Mouse (Mus musculus): Measurements from ENCODE around the gene Kctd2. TPM values are rescaled to one million over a fixed set of nuclear protein-coding genes. Genes with fewer than 3 reads are reported as not detected.
"Not testable (repeated sequence)": the region's sequence is repeated elsewhere in the genome, so short reads cannot be mapped to it uniquely, and the experiment has no call there.

The Kctd2 gene
- polyA plus RNA-seq, 1 experiment from 2014 or later, result 18.1 TPM

DNA sequence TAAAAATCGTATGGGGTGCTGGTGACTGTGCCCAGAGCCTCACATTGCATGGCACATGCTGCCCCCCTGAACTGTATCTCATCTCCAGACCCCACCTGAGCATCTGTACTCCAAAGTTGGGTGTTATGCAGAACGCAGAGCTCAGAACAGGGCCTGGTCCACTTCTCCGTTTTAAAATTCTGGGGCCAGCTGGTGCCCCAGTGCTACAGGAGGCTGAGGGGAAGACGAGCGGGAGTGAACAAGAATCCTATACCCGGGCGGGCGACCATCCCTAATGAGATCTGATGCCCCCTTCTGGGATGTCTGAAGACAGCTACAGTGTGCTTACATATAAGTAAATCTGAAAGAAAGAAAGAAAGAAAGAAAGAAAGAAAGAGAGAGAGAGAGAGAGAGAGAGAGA is 41.0 kb downstream of the Kctd2 start:
- Histone ChIP-seq H3K9ac (no peak overlapping the region), H3K27me3 (no peaks in the 10 kb centered on the region), H3K4me2 (replicated peaks) (no peak overlapping the region), H3K36me3 (no peaks in the 10 kb centered on the region), H3K4me1 (peaks cover 5% of the 10 kb centered on the region; the same call in 1 of the 2 replicates), H3K9me3 (replicated peaks) (no peaks in the 10 kb centered on the region), H3K27ac (replicated peaks) (no peak overlapping the region), H3K4me3 (replicated peaks) (no peak overlapping the region)
- 20% methylated on average over 8 of the region's 8 CpGs for WGBS
- ATAC-seq (ENCODE audit: insufficient number of reproducible peaks, low FRiP score, low TSS enrichment, low read depth), result no peak

GRCm38 (mm10) chr11:115461846-115462242 is 41.9 kb downstream of the Kctd2 start:
- H3K4me3 ChIP-seq (replicated peaks), result no peak overlapping the region
- H3K9me3 ChIP-seq (replicated peaks), result no peaks in the 10 kb centered on the region
- H3K4me1 ChIP-seq, result peaks cover 6% of the 10 kb centered on the region
- no peak overlapping the region for H3K4me2 ChIP-seq (replicated peaks)
- no peaks in the 10 kb centered on the region for H3K36me3 ChIP-seq
- no peak overlapping the region for H3K27ac ChIP-seq (replicated peaks)
- no peaks in the 10 kb centered on the region for H3K27me3 ChIP-seq
- H3K9ac ChIP-seq, result no peak overlapping the region
- 61% methylated on average over 5 of the region's 5 CpGs for WGBS
- no peak for ATAC-seq (ENCODE audit: insufficient number of reproducible peaks, low FRiP score, low TSS enrichment, low read depth)

GRCm38 (mm10) chr11:115462243-115462891 is 42.4 kb downstream of the Kctd2 start, which contains the start of gene Slc16a5:
Gene Slc16a5, plus strand, starts transcription at chr11:115462474.
- H3K36me3 ChIP-seq, result no peaks in the 10 kb centered on the region
- no peaks in the 10 kb centered on the region for H3K27me3 ChIP-seq
- ATAC-seq (ENCODE audit: insufficient number of reproducible peaks, low FRiP score, low TSS enrichment, low read depth), result no peak
- H3K9ac ChIP-seq, result no peak within 1 kb of the TSS
- H3K4me1 ChIP-seq, result peaks cover 9% of the 10 kb centered on the region
- H3K27ac ChIP-seq (replicated peaks), result no peak within 1 kb of the TSS
- no peak within 1 kb of the TSS for H3K4me2 ChIP-seq (replicated peaks)
- H3K9me3 ChIP-seq (replicated peaks), result no peaks in the 10 kb centered on the region
- WGBS, result 70% methylated on average over 16 of the region's 16 CpGs
- no peak within 1 kb of the TSS for H3K4me3 ChIP-seq (replicated peaks)

DNA sequence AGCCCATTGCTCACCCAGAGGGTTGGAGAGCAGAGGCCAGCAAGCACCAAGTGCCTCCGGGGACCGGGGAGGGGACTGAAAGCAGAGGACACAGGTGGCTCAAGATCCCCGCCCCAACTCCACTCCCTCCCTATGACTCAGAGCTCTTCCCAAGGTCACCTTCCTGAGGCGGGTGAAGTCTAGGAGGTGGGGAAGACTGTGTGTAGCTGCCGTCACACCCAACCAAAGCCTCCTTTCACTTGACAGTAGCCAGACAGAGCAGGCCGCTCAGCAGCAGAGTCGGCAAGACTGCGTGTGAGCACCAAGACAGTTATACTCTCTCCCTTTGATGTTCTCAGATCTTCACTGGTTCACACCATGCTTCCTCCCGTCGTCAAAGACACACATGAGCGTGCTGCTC is 43.5 kb downstream of the Kctd2 start:
- Histone ChIP-seq H3K9me3 (replicated peaks) (no peaks in the 10 kb centered on the region), H3K4me2 (replicated peaks) (no peak overlapping the region), H3K9ac (no peak overlapping the region), H3K27me3 (no peaks in the 10 kb centered on the region), H3K4me3 (replicated peaks) (no peak overlapping the region), H3K36me3 (no peaks in the 10 kb centered on the region), H3K4me1 (peaks cover 8% of the 10 kb centered on the region), H3K27ac (replicated peaks) (no peak overlapping the region)
- ATAC-seq (ENCODE audit: insufficient number of reproducible peaks, low FRiP score, low TSS enrichment, low read depth), result no peak
- WGBS, result 64% methylated on average over 11 of the region's 11 CpGs

DNA sequence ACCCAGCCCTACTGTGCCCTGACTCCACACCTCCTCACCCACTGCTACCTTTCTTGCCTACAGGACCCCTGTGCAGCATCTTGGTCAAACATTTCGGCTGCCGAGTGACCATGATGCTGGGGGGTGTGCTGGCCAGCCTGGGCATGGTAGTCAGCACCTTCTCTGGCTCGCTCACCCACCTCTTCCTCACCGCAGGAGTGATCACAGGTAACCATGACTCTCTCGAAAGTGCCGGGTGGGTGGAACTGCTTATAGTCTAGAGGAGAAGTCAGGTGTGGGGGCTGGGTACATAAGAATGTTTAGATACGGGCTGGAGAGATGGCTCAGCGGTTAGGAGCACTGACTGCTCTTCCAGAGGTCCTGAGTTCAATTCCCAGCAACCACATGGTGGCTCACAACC is 44.9 kb downstream of the Kctd2 start:
- no peak for ATAC-seq (ENCODE audit: insufficient number of reproducible peaks, low FRiP score, low TSS enrichment, low read depth)
- Histone ChIP-seq H3K36me3 (no peaks in the 10 kb centered on the region), H3K27me3 (no peaks in the 10 kb centered on the region), H3K9me3 (replicated peaks) (no peaks in the 10 kb centered on the region), H3K4me2 (replicated peaks) (no peak overlapping the region), H3K27ac (replicated peaks) (no peak overlapping the region), H3K9ac (no peak overlapping the region), H3K4me3 (replicated peaks) (no peak overlapping the region), H3K4me1 (peaks cover 8% of the 10 kb centered on the region)
- 90% methylated on average over 8 of the region's 8 CpGs for WGBS

- Histone ChIP-seq H3K27me3 (no peaks in the 10 kb centered on the region), H3K27ac (replicated peaks) (no peak overlapping the region), H3K36me3 (no peaks in the 10 kb centered on the region), H3K4me3 (replicated peaks) (no peak overlapping the region), H3K4me2 (replicated peaks) (no peak overlapping the region), H3K9ac (no peak overlapping the region), H3K4me1 (peaks cover 8% of the 10 kb centered on the region), H3K9me3 (replicated peaks) (no peaks in the 10 kb centered on the region)
- WGBS, result 11% methylated on average over 4 of the region's 4 CpGs
- ATAC-seq (ENCODE audit: insufficient number of reproducible peaks, low FRiP score, low TSS enrichment, low read depth), result peak; percentile 37; the same call in 1 of the 2 replicates
Measured at GRCm38 (mm10) chr11:115467217-115467618, 47.3 kb downstream of the Kctd2 start.

- Histone ChIP-seq H3K9me3 (replicated peaks) (no peaks in the 10 kb centered on the region), H3K4me3 (replicated peaks) (no peak overlapping the region), H3K9ac (no peak overlapping the region), H3K27me3 (no peaks in the 10 kb centered on the region), H3K4me1 (peaks cover 37% of the 10 kb centered on the region), H3K27ac (replicated peaks) (no peak overlapping the region), H3K36me3 (no peaks in the 10 kb centered on the region), H3K4me2 (replicated peaks) (no peak overlapping the region)
- ATAC-seq (ENCODE audit: insufficient number of reproducible peaks, low FRiP score, low TSS enrichment, low read depth), result no peak
- WGBS, result 81% methylated on average over 7 of the region's 7 CpGs
Measured at GRCm38 (mm10) chr11:115472183-115472582, 52.3 kb downstream of the Kctd2 start.

- no peak for ATAC-seq (ENCODE audit: insufficient number of reproducible peaks, low FRiP score, low TSS enrichment, low read depth)
Measured at GRCm38 (mm10) chr11:115473626-115474275, 53.8 kb downstream of the Kctd2 start.

DNA sequence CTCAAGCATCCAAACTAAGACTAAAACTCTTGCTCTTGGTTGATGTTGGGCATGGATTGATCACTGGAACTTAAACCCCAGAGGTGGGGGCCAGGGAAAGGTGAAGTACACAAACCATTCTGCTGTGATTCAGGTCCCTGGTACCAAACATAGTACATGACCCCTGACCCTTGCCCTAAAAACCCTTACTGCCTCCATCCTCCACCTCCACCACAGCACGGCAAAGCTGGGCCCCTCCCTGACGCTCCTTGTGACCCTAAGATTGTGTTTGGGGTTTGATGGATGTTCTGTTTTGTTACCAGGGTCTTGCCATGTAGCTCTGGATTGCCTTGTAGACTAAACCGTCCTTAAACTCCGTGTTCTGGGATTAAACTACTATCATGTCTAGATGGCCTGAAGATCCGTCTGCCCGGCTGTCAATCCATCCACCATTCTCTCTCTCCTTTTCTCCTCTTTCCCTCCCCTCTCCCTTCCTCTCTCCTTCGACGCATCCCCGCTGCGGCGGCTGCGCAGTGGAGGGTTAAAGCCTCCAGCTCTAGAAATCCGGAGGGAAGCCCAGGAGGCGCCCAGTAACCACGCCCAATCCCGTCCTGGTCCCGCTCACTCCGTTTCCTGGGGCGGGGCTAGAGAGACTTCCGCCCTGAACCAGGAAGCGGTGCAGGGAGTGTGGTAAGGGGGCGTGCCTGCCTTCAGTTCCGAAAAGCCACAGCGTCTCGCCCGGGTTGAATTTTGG is 55.3 kb downstream of the Kctd2 start, which contains the start of gene Armc7:
TSS of gene Armc7 (plus strand) at position 643 of the 733 bp plus-strand sequence.
- peak within 1 kb of the TSS; percentile 71 for H3K9ac ChIP-seq
- no peaks in the 10 kb centered on the region for H3K9me3 ChIP-seq (replicated peaks)
- H3K27me3 ChIP-seq, result no peaks in the 10 kb centered on the region
- H3K4me2 ChIP-seq (replicated peaks), result peak within 1 kb of the TSS; percentile 90
- peak within 1 kb of the TSS; percentile 83 for H3K27ac ChIP-seq (replicated peaks)
- peak within 1 kb of the TSS; percentile 84 for H3K4me3 ChIP-seq (replicated peaks)
- 2% methylated on average over 26 of the region's 26 CpGs for WGBS
- peaks cover 5% of the 10 kb centered on the region; the same call in 1 of the 2 replicates for H3K36me3 ChIP-seq
- peaks cover 35% of the 10 kb centered on the region for H3K4me1 ChIP-seq
- peak; percentile 96 for ATAC-seq (ENCODE audit: insufficient number of reproducible peaks, low FRiP score, low TSS enrichment, low read depth)

More at GRCm38 (mm10) chr11:115473626-115474275, 53.8 kb downstream of the Kctd2 start:
- WGBS, result 9% methylated on average over 15 of the region's 15 CpGs
- H3K27me3 ChIP-seq, result no peaks in the 10 kb centered on the region
- H3K4me2 ChIP-seq (replicated peaks), result peak overlapping the region; percentile 26
- H3K9me3 ChIP-seq (replicated peaks), result no peaks in the 10 kb centered on the region
- peaks cover 35% of the 10 kb centered on the region for H3K4me1 ChIP-seq
- H3K36me3 ChIP-seq, result no peaks in the 10 kb centered on the region
- H3K27ac ChIP-seq (replicated peaks), result peak overlapping the region; percentile 83
- no peak overlapping the region for H3K9ac ChIP-seq
- peak overlapping the region; percentile 10 for H3K4me3 ChIP-seq (replicated peaks)

GRCm38 (mm10) chr11:115475758-115476237 is 55.9 kb downstream of the Kctd2 start:
- 2% methylated on average over 28 of the region's 28 CpGs for WGBS
- Histone ChIP-seq H3K36me3 (peaks cover 5% of the 10 kb centered on the region; the same call in 1 of the 2 replicates), H3K4me2 (replicated peaks) (peak overlapping the region; percentile 90), H3K4me1 (peaks cover 35% of the 10 kb centered on the region), H3K27me3 (no peaks in the 10 kb centered on the region), H3K9ac (peak overlapping the region; percentile 71), H3K9me3 (replicated peaks) (no peaks in the 10 kb centered on the region), H3K27ac (replicated peaks) (peak overlapping the region; percentile 83), H3K4me3 (replicated peaks) (peak overlapping the region; percentile 84)
- no peak for ATAC-seq (ENCODE audit: insufficient number of reproducible peaks, low FRiP score, low TSS enrichment, low read depth)

DNA sequence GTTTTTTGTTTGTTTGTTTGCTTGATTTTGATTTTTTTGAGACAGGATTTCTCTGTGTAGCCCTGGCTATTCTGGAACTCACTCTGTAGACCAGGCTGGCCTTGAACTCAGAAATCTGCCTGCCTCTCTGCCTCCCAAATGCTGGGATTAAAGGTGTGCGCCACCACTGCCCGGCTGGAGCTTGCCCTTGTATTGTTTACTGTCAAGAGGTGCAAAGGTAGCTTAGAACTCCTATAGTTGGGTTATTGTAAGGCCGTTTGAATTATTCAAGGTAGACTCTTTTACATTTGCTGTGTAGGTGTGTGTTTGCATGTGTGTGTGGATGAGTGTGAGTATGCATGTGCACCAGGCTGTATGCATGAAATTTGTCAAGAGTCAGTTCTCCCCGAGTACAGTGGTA is 56.7 kb downstream of the Kctd2 start:
- H3K9ac ChIP-seq, result 0 out of 2 replicates have a peak overlapping the region, but pooled peaks have one; percentile 71
- peak overlapping the region; percentile 90 for H3K4me2 ChIP-seq (replicated peaks)
- not testable (repeated sequence) for H3K27me3 ChIP-seq; ATAC-seq (ENCODE audit: insufficient number of reproducible peaks, low FRiP score, low TSS enrichment, low read depth); H3K27ac ChIP-seq (replicated peaks); H3K36me3 ChIP-seq; H3K9me3 ChIP-seq (replicated peaks)
- 83% methylated on average over 4 of the region's 4 CpGs for WGBS
- peak overlapping the region; percentile 84 for H3K4me3 ChIP-seq (replicated peaks)
- peaks cover 35% of the 10 kb centered on the region for H3K4me1 ChIP-seq
